Mouse (Mus musculus) frontal cortex, adult (tissue): Measurements from ENCODE around the gene Mroh2a.

ENCODE experiments used
- ATAC-seq: cut with Nextera tagmentation; 2 replicates; pipeline ENCODE4 v1.9.2; 2017; ENCODE audit warnings: mild to moderate bottlenecking, moderate library complexity, mixed read lengths; ENCODE audit not compliant: low TSS enrichment

Gene Mroh2a

DNA sequence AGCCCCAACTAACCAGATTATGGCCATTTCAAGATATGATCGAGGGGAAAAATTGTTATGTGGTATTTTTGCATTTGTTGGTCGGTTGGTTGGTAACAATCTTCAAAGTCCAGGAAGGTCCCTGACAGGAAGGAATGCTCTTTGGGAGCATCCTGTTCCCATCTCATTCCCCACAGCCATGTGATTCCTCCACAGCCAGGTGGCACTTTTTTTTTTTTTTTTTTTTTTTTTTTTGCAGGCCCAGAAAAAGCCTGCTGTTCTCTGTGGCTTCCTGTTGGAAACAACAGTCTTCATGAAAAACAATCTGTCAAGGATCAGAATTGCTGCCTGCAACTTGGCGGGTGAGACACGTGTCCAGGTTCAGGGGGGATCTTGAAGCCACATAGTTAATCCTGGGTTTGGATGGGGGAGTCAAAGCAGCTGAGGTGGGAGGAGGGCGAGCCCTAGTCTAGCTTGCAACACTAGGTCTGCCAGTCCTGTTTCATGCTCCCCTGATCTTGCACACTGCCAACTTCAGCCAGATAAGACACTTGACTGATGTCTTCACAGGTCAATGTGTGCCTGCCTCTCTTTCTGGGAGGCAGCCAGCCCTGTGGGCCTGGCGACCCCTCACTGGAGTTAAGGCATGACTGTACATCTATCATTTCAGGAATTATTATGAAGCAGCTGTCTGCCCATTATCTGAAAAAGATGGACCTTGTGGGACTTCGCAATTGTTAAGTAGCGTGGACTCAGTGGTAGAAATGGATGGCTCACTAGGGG lies 32.3 kb downstream of the Mroh2a start:
- ATAC-seq: peak; percentile 18; the same call in 1 of the 2 replicates

DNA sequence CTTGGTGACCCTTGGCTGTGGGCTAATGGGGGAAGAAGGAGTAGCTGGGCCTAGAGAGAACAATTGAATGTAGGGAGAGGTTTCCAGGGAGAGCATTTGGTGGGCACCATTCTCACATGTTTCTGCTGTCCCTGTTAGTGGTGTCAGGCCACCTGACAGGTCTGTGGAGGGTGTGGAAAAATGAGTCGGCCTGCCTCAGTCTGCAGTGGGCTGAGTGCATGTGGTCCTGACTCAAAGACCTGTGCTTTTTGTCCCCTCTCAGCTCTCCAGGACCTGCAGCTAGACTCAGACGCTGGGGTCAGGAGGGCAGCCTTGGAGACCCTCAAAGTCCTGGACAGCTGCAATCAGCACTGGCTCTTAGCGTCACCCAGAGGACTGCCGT lies 32.8 kb downstream of the Mroh2a start:
- no peak for ATAC-seq

- ATAC-seq: no peak
These were observed 33.3 kb downstream of the Mroh2a start for GRCm38 (mm10) chr1:88260114-88260513.

GRCm38 (mm10) chr1:88260604-88261377 lies 34.0 kb downstream of the Mroh2a start:
- ATAC-seq: no peak

- ATAC-seq: no peak
These were observed 34.9 kb downstream of the Mroh2a start for GRCm38 (mm10) chr1:88261706-88262105.

DNA sequence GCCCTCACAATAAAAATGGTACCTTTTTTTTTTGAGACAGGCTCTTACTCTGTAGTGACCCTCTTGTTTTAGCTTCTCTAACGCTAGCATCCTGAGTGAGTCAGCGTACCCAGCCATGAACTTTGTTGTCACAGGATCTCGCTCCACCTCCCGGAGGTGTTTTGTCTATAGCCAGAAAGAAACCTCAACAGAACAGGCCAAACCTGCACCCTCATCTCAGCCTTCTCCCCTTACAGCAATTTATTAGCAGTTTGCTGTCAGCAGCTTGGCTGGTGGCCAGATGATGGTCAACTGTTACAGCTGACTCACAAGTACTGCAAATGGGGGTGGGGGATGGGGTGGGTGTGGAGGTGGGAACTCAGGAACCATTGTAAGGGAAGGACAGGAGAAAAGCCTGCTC lies 35.5 kb downstream of the Mroh2a start:
- no peak for ATAC-seq

- no peak for ATAC-seq
These were observed 36.2 kb downstream of the Mroh2a start for GRCm38 (mm10) chr1:88262961-88263360.

DNA sequence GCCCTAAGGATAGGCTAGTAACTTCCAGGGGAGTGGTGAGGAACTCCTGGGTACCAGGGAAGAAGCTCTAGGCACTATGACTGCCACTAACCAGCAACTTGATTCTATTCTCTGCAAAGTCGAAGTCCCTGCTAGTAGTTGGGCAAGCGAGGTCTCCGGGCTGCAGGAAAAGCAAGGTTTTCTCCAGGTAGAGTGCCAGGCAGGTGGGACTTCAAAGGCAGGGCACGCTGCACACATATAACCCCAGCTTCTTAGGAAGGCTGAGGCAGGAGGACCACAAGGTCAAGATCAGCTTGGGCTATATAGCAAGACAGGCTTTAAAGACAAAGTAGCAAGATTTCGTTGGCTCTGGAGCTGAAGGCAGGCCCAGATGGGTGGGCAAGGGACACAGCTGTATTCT lies 37.0 kb downstream of the Mroh2a start:
- no peak for ATAC-seq

- ATAC-seq: no peak
These were observed 37.6 kb downstream of the Mroh2a start for GRCm38 (mm10) chr1:88264237-88264868.

DNA sequence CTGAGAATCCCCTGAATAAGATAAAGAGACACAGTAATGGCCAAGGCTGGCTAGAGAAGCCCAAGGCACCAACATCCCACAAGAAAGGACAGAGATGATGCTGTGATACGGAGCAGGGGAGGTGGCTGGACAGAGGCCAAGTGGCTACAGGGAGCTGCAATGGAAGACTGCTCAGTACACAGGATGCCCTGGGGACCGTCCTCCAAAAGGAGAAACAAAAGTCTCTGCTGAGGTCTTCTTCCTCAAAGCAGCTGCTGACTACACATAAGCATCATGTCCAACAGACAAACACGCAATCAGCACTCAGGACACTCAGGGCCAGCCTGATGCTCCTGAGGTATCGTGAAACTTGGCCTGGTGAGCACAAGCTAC lies 38.1 kb downstream of the Mroh2a start:
- no peak for ATAC-seq

DNA sequence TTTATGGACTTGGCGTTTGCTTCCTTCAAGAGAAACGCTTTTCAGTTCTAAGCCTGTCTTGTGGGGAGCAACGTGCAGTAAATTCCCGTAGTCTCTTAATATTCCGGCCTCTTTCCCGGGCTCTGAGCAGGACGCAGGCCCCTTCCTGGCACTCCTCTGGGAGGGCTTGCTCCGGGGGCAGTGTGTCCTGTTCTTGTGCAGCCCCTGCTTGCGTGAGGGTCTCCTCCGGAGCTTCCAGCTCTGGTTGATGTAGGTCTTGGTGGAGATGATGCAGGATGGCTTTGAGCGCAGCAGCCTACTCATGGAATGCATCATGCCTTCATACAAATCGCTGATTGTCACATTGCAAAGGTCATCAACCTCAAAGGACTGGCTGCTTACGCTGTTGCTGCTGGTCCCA lies 39.3 kb downstream of the Mroh2a start:
- no peak for ATAC-seq

GRCm38 (mm10) chr1:88267489-88267888 lies 40.7 kb downstream of the Mroh2a start:
- no peak for ATAC-seq

GRCm38 (mm10) chr1:88268070-88268469 lies 41.3 kb downstream of the Mroh2a start:
- no peak for ATAC-seq

GRCm38 (mm10) chr1:88269539-88270309 lies 42.9 kb downstream of the Mroh2a start:
- ATAC-seq: no peak

- ATAC-seq: no peak
These were observed 46.1 kb downstream of the Mroh2a start for GRCm38 (mm10) chr1:88272851-88273250.

GRCm38 (mm10) chr1:88273326-88273725 lies 46.5 kb downstream of the Mroh2a start:
- ATAC-seq: no peak

DNA sequence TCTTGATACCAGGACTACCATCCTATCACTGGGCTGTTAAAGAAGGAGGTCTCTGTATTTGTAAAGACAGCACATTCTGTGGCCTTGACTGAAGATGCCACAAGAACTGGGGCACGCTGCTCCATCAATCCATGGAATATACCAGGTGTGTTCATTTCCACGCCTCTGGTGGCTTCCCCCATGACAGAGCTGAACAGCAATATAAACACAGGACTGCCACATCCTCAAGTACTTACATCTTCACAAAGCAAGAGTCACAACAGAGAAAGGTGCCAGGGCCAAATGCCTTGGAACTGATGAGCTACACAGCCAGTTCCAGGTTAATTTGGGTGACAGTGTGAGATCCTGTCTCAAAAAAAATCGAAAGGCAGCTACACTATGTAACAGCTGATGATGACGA lies 47.0 kb downstream of the Mroh2a start:
- no peak for ATAC-seq

- ATAC-seq: no peak
These were observed 47.7 kb downstream of the Mroh2a start for GRCm38 (mm10) chr1:88274371-88275077.

DNA sequence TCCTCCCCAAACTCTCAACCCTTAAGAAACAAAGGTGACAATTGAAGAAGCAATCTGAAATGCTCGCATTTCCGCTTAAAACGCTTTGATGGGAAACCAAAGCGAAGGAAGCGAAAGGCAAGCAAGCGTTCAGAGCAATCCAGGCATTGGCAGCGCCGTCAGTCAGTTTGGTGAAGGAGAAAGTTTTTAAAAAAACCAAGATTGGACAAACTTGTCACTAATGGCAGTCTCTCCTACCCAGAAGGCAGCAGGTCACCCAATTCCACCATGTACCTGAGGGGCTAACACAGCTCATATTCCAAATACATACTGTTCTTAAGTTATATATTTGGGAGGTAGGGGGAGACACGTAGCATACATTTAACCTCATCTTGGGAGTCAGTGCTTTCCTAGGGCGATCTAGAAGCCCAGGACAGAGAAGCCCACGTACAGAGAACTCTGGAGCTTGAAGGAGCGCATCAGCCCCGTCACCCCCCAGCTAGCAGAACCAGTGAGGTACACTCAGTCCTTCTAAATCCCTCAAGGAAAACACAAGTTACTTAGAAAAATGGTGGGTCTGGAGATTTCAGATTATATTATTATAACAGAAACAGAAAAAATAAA lies 48.4 kb downstream of the Mroh2a start:
- ATAC-seq: no peak

DNA sequence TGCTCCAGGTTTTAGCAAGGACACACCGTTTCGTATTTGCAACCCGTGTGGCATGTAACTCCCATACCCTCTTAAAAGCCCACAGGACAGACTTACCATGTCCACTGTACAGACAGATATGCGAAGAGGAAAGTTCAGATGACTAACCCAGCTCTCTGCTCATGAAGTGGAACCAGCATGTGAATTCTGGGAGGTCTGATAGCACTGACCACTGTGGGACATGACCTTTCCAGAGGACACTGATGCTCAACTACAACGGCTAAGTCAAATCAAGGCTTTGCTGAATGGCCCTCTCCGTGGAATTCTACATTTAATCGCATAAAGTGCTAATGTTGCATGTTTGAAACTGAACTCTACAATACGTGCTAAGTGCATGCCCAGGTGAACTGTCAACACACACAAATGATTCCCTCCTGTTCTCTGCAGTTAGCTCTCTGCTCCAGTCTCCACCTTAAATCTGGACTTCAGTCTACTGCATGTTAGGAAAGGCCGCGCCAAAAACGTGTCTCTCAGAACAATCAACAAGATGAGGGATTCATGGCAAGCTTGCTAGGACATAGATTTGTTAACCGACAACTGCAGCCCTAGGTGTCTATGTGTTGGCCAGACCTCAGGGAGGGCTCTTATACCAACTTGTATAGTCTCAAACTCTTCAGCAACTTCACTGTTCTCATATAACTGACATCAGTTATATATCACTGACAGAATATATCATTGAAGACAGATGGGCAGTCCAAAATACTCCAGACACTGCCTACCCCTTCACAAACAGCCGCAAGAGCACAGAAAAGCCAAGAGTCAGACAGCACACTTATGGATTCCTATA lies 49.1 kb downstream of the Mroh2a start:
- ATAC-seq: no peak
